Mouse (Mus musculus) adrenal gland, postnatal 4 days (tissue): ENCODE measurements around the gene Gipc3. TPM values are rescaled to one million over a fixed set of nuclear protein-coding genes. Genes with fewer than 3 reads are reported as not detected.
A peak's percentile ranks its signal among the peaks of the same experiment; 100 is the strongest.

Experiments
- DNase-seq, 2 experiments: peaks; one replicate each; pipeline ENCODE4 v3.0.0; 2021 to 2022; ENCODE audit warnings: low spot score in 2 of 2, mixed read lengths in 2 of 2
- total RNA-seq, 2 experiments: library from RNA; stranded (reverse); gene quantifications; 2 replicates each; pipeline ENCODE4 v1.2.3; 2021

Gipc3 gene
- total RNA-seq, 2 experiments from 2014 or later = 2.3 to 2.6 TPM

GRCm38 (mm10) chr10:81349146-81349545 lies 6.1 kb upstream of the Gipc3 start:
- DNase-seq = no peak

- DNase-seq = peak in 1 of 2 experiments; percentile 55
These were observed 3.5 kb upstream of the Gipc3 start for GRCm38 (mm10) chr10:81346453-81347067.

- DNase-seq = no peak
These were observed 2.1 kb upstream of the Gipc3 start for GRCm38 (mm10) chr10:81345162-81345534.

GRCm38 (mm10) chr10:81344421-81345161 lies 1.5 kb upstream of the Gipc3 start:
- DNase-seq = no peak

- DNase-seq = peak in 1 of 2 experiments; percentile 64
These were observed 1.6 kb downstream of the Gipc3 start for GRCm38 (mm10) chr10:81341333-81341949.

GRCm38 (mm10) chr10:81340551-81341332 lies 2.3 kb downstream of the Gipc3 start:
- DNase-seq = no peak

GRCm38 (mm10) chr10:81336558-81336957 lies 6.5 kb downstream of the Gipc3 start:
- DNase-seq = no peak

- no peak for DNase-seq
These were observed 7.4 kb downstream of the Gipc3 start for GRCm38 (mm10) chr10:81335393-81336340.

GRCm38 (mm10) chr10:81334324-81334723 lies 8.7 kb downstream of the Gipc3 start:
- DNase-seq = no peak

- no peak for DNase-seq
These were observed 10.8 kb downstream of the Gipc3 start for GRCm38 (mm10) chr10:81332277-81332676.

- DNase-seq = no peak
These were observed 13.1 kb downstream of the Gipc3 start for GRCm38 (mm10) chr10:81330007-81330406.

- DNase-seq = no peak
These were observed 13.7 kb downstream of the Gipc3 start for GRCm38 (mm10) chr10:81329194-81329975.

GRCm38 (mm10) chr10:81328386-81328785 lies 14.7 kb downstream of the Gipc3 start, which contains the start of gene Tbxa2r:
TSS of gene Tbxa2r (plus strand) at chr10:81328731.
- DNase-seq = peak in 1 of 2 experiments; percentile 74

- DNase-seq = peak in 1 of 2 experiments; percentile 41
These were observed 15.1 kb downstream of the Gipc3 start for GRCm38 (mm10) chr10:81327959-81328358.

- DNase-seq = no peak
These were observed 16.2 kb downstream of the Gipc3 start for GRCm38 (mm10) chr10:81326858-81327257.

- no peak for DNase-seq
These were observed 17.3 kb downstream of the Gipc3 start for GRCm38 (mm10) chr10:81325781-81326180.

GRCm38 (mm10) chr10:81325176-81325575 lies 17.9 kb downstream of the Gipc3 start:
- DNase-seq = no peak

GRCm38 (mm10) chr10:81323791-81324530 lies 19.1 kb downstream of the Gipc3 start:
- no peak for DNase-seq
